ENCODE assay signal across 8 mouse cellular contexts in the genomic region with DNA sequence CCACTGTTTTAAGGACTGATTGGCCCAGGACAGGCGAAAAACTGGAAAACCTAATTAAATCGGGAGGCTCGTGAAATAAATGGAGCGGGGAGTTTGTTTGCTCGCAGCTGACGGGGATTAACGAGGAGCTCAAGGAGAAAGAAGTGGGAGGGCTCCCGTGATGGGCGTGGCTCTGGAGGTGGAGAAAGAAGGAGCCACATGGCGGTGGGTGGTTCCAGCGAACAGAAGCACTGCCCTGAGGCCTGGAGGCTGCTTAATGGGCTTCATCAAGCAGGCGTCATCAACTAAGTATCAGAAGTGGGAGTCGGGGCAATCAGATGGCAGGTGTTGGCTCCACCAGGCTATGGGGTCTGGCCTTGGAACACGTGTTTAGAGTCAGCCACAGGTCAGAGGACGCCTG.
DNase-seq lines count a peak whose midpoint lies in the region; ATAC-seq and TF ChIP-seq lines count a peak whose summit lies in the region.

No protein-coding gene starts in this region.

- intact Hi-C loops in heart, postnatal 25 days (cut with DNase I): loop anchor here (5.0 kb wide), 3 partner anchors 172 to 297 kb away; no protein-coding TSS in a partner anchor

- DNase-seq in heart, adult 11 months: peak; percentile 94
- no peak for DNase-seq in heart, postnatal 25 days (ENCODE audit: low spot score)
- peak; percentile 88 for DNase-seq in embryonic facial prominence, embryonic 14.5 days (ENCODE audit: low spot score)
- DNase-seq in kidney, postnatal 10 days: peak; percentile 64
- peak; percentile 59 for DNase-seq in lung, postnatal 0 days (ENCODE audit: low spot score)
- DNase-seq in right cerebral cortex, adult 18-20 months: peak; percentile 77

- peaks cover 30% of the 10 kb centered on the region for H3K27me3 ChIP-seq in embryonic facial prominence, embryonic 14.5 days (replicated peaks; ENCODE audit: control insufficient read depth, insufficient read depth, low read length)
- peaks cover 69% of the 10 kb centered on the region for H3K27me3 ChIP-seq in heart, embryonic 15.5 days
- H3K27me3 ChIP-seq in lung, postnatal 0 days (replicated peaks; ENCODE audit: insufficient read depth, low read length): 0 out of 2 replicates have a peak, but pooled peaks cover 2% of the 10 kb centered on the region

- WGBS in embryonic facial prominence, embryonic 14.5 days: 2% methylated on average over 15 of the region's 15 CpGs
- WGBS in heart, embryonic 15.5 days: 2% methylated on average over 15 of the region's 15 CpGs
- 2% methylated on average over 15 of the region's 15 CpGs for WGBS in lung, postnatal 0 days

- peak overlapping the region; percentile 49 for H3K4me2 ChIP-seq in embryonic facial prominence, embryonic 14.5 days (ENCODE audit: low read depth, low read length)
- H3K4me2 ChIP-seq in heart, embryonic 15.5 days: peak overlapping the region; percentile 57
- H3K4me2 ChIP-seq in lung, postnatal 0 days (replicated peaks; ENCODE audit: low read depth, low read length): peak overlapping the region; percentile 45

- H3K9me3 ChIP-seq in embryonic facial prominence, embryonic 14.5 days (ENCODE audit: control insufficient read depth, low read length): no peaks in the 10 kb centered on the region
- H3K9me3 ChIP-seq in heart, embryonic 15.5 days (replicated peaks): no peaks in the 10 kb centered on the region
- no peaks in the 10 kb centered on the region for H3K9me3 ChIP-seq in lung, postnatal 0 days (ENCODE audit: low read length)

- no peak overlapping the region for H3K27ac ChIP-seq in embryonic facial prominence, embryonic 14.5 days (replicated peaks; ENCODE audit: low read depth, low read length)
- H3K27ac ChIP-seq in heart, embryonic 15.5 days: no peak overlapping the region
- H3K27ac ChIP-seq in lung, postnatal 0 days (ENCODE audit: low read length): no peak overlapping the region

- ATAC-seq in embryonic facial prominence, embryonic 14.5 days (ENCODE audit: low read depth): peak; percentile 77
- ATAC-seq in heart, embryonic 15.5 days (replicated peaks; ENCODE audit: insufficient number of reproducible peaks, insufficient read depth, low FRiP score, low read depth): no peak
- ATAC-seq in lung, postnatal 0 days: no peak
- no peak for ATAC-seq in megakaryocyte, adult 5-6 weeks (ENCODE audit: poor library complexity, severe bottlenecking)

- H3K4me3 ChIP-seq in embryonic facial prominence, embryonic 14.5 days (ENCODE audit: low read depth, low read length): peak overlapping the region; percentile 4; the same call in 1 of the 2 replicates
- H3K4me3 ChIP-seq in heart, embryonic 15.5 days: peak overlapping the region; percentile 33
- H3K4me3 ChIP-seq in lung, postnatal 0 days (ENCODE audit: low read depth, low read length): peak overlapping the region; percentile 22

- H3K4me1 ChIP-seq in embryonic facial prominence, embryonic 14.5 days (ENCODE audit: control insufficient read depth, insufficient read depth, low read length): peaks cover 1% of the 10 kb centered on the region; the same call in 1 of the 2 replicates
- H3K4me1 ChIP-seq in heart, embryonic 15.5 days (replicated peaks): peaks cover 16% of the 10 kb centered on the region
- H3K4me1 ChIP-seq in lung, postnatal 0 days (ENCODE audit: insufficient read depth, low read depth, low read length): no peaks in the 10 kb centered on the region

- no peak overlapping the region; the same call in 1 of the 2 replicates for H3K9ac ChIP-seq in embryonic facial prominence, embryonic 14.5 days (ENCODE audit: low read depth, low read length)
- no peak overlapping the region for H3K9ac ChIP-seq in heart, embryonic 15.5 days
- no peak overlapping the region for H3K9ac ChIP-seq in lung, postnatal 0 days (replicated peaks; ENCODE audit: low read depth)

- TF ChIP-seq EP300 in lung, postnatal 0 days (IDR thresholded peaks at IDR 0.05): no peak

- H3K36me3 ChIP-seq in embryonic facial prominence, embryonic 14.5 days (ENCODE audit: control insufficient read depth, insufficient read depth, low read length): no peaks in the 10 kb centered on the region
- H3K36me3 ChIP-seq in heart, embryonic 15.5 days: no peaks in the 10 kb centered on the region
- no peaks in the 10 kb centered on the region for H3K36me3 ChIP-seq in lung, postnatal 0 days (ENCODE audit: insufficient read depth, low read length)

- no peak for TF ChIP-seq CTCF in lung, postnatal 0 days (IDR thresholded peaks at IDR 0.05)
